Mouse (Mus musculus) hindlimb bud, embryonic 11.5 days (tissue): ENCODE results near the gene Kremen2.
A peak's percentile ranks its signal among the peaks of the same experiment; 100 is the strongest.
"Not testable (repeated sequence)": the region's sequence is repeated elsewhere in the genome, so short reads cannot be mapped to it uniquely, and the experiment has no call there.

Experiments used
- DNase-seq: peaks from one replicate; pipeline ENCODE4 v3.0.0-alpha.2; 2012; ENCODE audit warnings: low read depth, low spot score; ENCODE audit errors: extremely low spot score

The Kremen2 gene

GRCm38 (mm10) chr17:23745301-23746251 is at the start of gene Kremen2:
Gene Kremen2 (minus strand): TSS chr17:23745833.
- no peak for DNase-seq

GRCm38 (mm10) chr17:23795323-23795722 is 49.7 kb upstream of the Kremen2 start:
- no peak for DNase-seq

GRCm38 (mm10) chr17:23791079-23791357 is 45.4 kb upstream of the Kremen2 start:
- no peak for DNase-seq

- no peak for DNase-seq
Observed at GRCm38 (mm10) chr17:23790269-23791078, 44.8 kb upstream of the Kremen2 start, which contains the start of gene Srrm2. Gene Srrm2 (plus strand): TSS chr17:23790532.

- DNase-seq, result no peak
Observed at GRCm38 (mm10) chr17:23789749-23790268, 44.2 kb upstream of the Kremen2 start.

- DNase-seq, result no peak
Observed at GRCm38 (mm10) chr17:23788973-23789372, 43.3 kb upstream of the Kremen2 start.

GRCm38 (mm10) chr17:23786510-23786931 is 40.9 kb upstream of the Kremen2 start:
- DNase-seq, result no peak

GRCm38 (mm10) chr17:23785561-23786471 is 40.2 kb upstream of the Kremen2 start, which contains the start of gene Flywch2:
Gene Flywch2 (minus strand): TSS chr17:23786081.
- DNase-seq, result no peak

GRCm38 (mm10) chr17:23783352-23783751 is 37.7 kb upstream of the Kremen2 start:
- no peak for DNase-seq

- no peak for DNase-seq
Observed at GRCm38 (mm10) chr17:23778447-23778846, 32.8 kb upstream of the Kremen2 start.

GRCm38 (mm10) chr17:23777141-23777540 is 31.5 kb upstream of the Kremen2 start:
- no peak for DNase-seq

GRCm38 (mm10) chr17:23776216-23776615 is 30.6 kb upstream of the Kremen2 start:
- DNase-seq, result no peak

GRCm38 (mm10) chr17:23774090-23774489 is 28.5 kb upstream of the Kremen2 start:
- no peak for DNase-seq

- DNase-seq, result no peak
Observed at GRCm38 (mm10) chr17:23773676-23774075, 28.0 kb upstream of the Kremen2 start.

- not testable (repeated sequence) for DNase-seq
Observed at GRCm38 (mm10) chr17:23772219-23772556, 26.6 kb upstream of the Kremen2 start.

- DNase-seq, result peak; percentile 94
Observed at GRCm38 (mm10) chr17:23771284-23772218, 25.9 kb upstream of the Kremen2 start, which contains the start of gene Flywch1. Gene Flywch1 (minus strand): TSS chr17:23771602.

- no peak for DNase-seq
Observed at GRCm38 (mm10) chr17:23770896-23771283, 25.3 kb upstream of the Kremen2 start.

GRCm38 (mm10) chr17:23770493-23770892 is 24.9 kb upstream of the Kremen2 start:
- DNase-seq, result no peak

GRCm38 (mm10) chr17:23762976-23763375 is 17.3 kb upstream of the Kremen2 start:
- no peak for DNase-seq
